Mouse (Mus musculus) lung, adult 18-20 months (tissue): ENCODE results near the gene Trem1.
A peak's percentile ranks its signal among the peaks of the same experiment; 100 is the strongest.

ENCODE experiments used
- DNase-seq, 2 experiments: peaks; one replicate each; pipeline ENCODE4 v3.0.0; 2022; ENCODE audit warnings: mixed read lengths in 2 of 2

The Trem1 gene

GRCm38 (mm10) chr17:48268276-48268675, 35.7 kb downstream of the Trem1 start:
- no peak for DNase-seq

GRCm38 (mm10) chr17:48269833-48270232, 37.3 kb downstream of the Trem1 start:
- DNase-seq = no peak

GRCm38 (mm10) chr17:48272158-48272557, 39.6 kb downstream of the Trem1 start:
- DNase-seq = no peak

- no peak for DNase-seq
Measured at GRCm38 (mm10) chr17:48272598-48272997, 40.0 kb downstream of the Trem1 start.

DNA sequence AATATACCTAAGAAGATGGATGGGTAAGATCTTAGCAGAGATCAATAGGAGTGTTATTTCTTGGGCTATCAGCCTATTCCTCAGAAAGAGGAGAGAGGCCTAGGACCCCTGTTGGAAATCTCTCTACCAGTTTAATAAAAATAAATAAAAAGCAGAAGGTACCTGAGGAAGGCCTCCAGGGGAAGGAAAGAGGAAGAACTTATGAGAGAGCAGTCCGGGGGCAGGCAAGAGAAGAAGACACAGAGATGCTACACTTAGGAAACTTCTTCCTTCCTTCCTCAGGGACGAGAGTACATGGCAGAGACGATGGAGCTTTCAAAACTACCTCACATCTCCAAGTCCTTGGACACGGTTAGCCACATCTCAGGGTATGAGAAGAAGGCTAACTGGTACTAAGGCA, 41.5 kb downstream of the Trem1 start:
- no peak for DNase-seq

- peak; percentile 56 to 69 for DNase-seq
Measured at GRCm38 (mm10) chr17:48274885-48275284, 42.3 kb downstream of the Trem1 start.

DNA sequence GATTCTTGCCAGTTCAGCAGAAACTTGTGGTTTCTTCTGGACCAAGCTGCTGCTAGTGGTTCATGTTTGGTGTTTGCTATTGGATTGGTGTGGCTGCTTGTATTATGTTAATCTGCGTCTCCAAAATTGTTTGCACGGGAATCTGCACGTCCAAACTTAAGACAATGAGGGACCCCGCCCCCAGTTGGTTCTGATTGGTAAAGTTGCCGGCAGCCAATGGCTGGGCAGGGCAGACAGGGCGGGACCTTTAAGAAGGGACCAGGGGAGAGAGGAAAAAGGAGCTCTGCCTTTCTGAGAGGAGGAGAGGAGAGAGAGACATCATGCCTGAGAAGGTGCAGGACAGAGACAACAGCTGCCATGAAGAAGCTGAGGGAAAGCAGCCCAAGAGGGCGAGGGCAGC, 43.2 kb downstream of the Trem1 start:
- DNase-seq = no peak

GRCm38 (mm10) chr17:48278381-48278780, 45.8 kb downstream of the Trem1 start:
- no peak for DNase-seq

GRCm38 (mm10) chr17:48279002-48279401, 46.4 kb downstream of the Trem1 start:
- no peak for DNase-seq

DNA sequence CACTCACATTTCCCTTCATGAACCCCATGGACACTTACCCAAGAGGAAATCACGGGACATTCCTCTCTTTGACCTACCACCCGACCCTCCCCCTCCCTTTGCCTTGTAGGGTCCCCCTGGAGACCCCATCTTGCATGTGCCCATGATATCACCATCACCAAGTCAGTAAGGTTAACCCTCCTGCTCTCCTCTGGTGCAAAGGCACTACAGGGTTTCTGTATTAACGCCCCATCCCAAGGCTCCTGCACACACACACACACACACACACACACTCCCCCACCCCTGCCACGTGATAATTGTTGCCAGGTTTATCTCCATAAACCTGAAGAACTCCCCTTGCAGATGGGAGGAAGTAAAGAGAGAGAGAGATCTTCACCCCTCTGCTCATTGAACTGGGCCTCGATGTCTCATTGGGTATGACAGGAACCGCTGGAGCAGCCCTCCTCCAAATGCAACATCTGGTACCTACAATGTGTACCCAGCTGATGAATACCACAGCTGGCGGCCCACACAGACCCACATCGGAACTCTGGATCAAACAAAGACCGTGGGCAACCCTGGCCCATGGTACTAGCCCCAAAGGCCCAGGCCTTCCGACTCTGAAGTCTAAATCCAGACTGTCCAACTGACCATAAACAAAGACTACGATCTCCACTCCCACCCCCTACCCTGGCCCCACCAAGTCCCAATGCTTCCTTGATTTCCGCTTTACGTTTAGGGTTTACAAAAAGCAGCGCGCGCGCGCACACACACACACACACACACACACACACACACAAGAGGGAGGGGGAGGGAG, 48.6 kb downstream of the Trem1 start:
- no peak for DNase-seq

- no peak for DNase-seq
Measured at GRCm38 (mm10) chr17:48281739-48282085, 49.1 kb downstream of the Trem1 start.

GRCm38 (mm10) chr17:48286765-48287164, 54.2 kb downstream of the Trem1 start:
- no peak for DNase-seq

DNA sequence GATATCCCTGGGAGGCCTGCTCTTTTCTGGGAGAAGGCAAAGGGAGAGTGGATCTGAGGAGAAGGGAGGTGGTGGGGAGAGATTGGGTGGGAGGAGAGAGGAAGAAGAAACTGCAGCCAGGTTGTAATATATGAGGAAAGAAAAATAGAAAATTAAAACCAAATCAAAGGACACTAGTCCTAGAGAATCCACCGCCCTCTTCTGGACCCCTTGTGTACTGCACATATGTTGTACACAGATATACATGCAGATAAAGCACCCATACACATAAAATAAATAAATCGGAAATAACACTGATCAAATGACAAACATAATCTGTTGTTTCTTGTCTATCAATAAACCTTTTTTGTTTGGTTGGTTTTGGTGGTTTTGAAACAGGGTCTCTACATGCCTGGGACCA, 54.7 kb downstream of the Trem1 start:
- DNase-seq = no peak

- DNase-seq = no peak
Measured at GRCm38 (mm10) chr17:48293500-48294194, 61.1 kb downstream of the Trem1 start.
